Mouse (Mus musculus) CH12.LX (cell line): Measurements from ENCODE around the gene Arhgef25. TPM values are rescaled to one million over a fixed set of nuclear protein-coding genes. Genes with fewer than 3 reads are reported as not detected.
A peak's percentile ranks its signal among the peaks of the same experiment; 100 is the strongest.

Experiments
- DNase-seq: peaks from one replicate; pipeline ENCODE4 v3.0.0-alpha.2; 2013; ENCODE audit errors: extremely low read depth
- H3K27ac ChIP-seq: 2 replicates; pipeline ENCODE4 v1.5.1; 2012; ENCODE audit warnings: low read depth, mild to moderate bottlenecking, control low read depth, moderate library complexity; ENCODE audit not compliant: insufficient read depth
- H3K27me3 ChIP-seq: replicated peaks from 2 replicates; pipeline ENCODE3; 2012; ENCODE audit warnings: inconsistent platforms
- H3K36me3 ChIP-seq, 2 experiments: replicated peaks in 1 of 2; 2 replicates each; pipeline versions ENCODE3 to v1.6.1; 2012; ENCODE audit warnings: inconsistent platforms in 1 of 2, low read length in 1 of 2, mild to moderate bottlenecking in 1 of 2, mixed read lengths in 1 of 2, moderate library complexity in 1 of 2; ENCODE audit not compliant: control insufficient read depth in 1 of 2, insufficient read depth in 1 of 2
- H3K4me1 ChIP-seq, 2 experiments: 2 replicates each; pipeline ENCODE4 v1.6.1; 2012; ENCODE audit warnings: inconsistent platforms in 1 of 2, moderate library complexity in 1 of 2; ENCODE audit not compliant: insufficient read depth in 2 of 2, control insufficient read depth in 1 of 2
- H3K4me2 ChIP-seq: 2 replicates; pipeline ENCODE4 v1.6.1; 2012; ENCODE audit warnings: low read depth, mild to moderate bottlenecking, control low read depth; ENCODE audit not compliant: poor library complexity, insufficient read depth, severe bottlenecking
- H3K4me3 ChIP-seq, 3 experiments: fragments of 150-350 bp in 1 of 3; sonication (generic) in 1 of 3; replicated peaks in 1 of 3; 2 replicates each; pipeline versions ENCODE3 to v1.5.1; 2011 to 2012; ENCODE audit warnings: low read depth in 2 of 3, low read length in 2 of 3, mild to moderate bottlenecking in 2 of 3, moderate library complexity in 2 of 3, control low read depth in 1 of 3, improper control_type of control experiment in 1 of 3, inconsistent platforms in 1 of 3, mixed read lengths in 1 of 3; ENCODE audit not compliant: poor library complexity in 1 of 3
- H3K79me2 ChIP-seq: replicated peaks from 2 replicates; pipeline ENCODE4 v1.6.1; 2012; ENCODE audit warnings: mild to moderate bottlenecking, moderate library complexity; ENCODE audit not compliant: control insufficient read depth, poor library complexity, insufficient read depth, severe bottlenecking; ENCODE audit errors: extremely low read depth
- H3K9ac ChIP-seq: 2 replicates; pipeline ENCODE4 v1.6.1; 2012; ENCODE audit warnings: low read depth, mild to moderate bottlenecking, control low read depth, moderate library complexity; ENCODE audit not compliant: insufficient read depth
- H3K9me3 ChIP-seq: replicated peaks from 2 replicates; pipeline ENCODE3; 2012; ENCODE audit warnings: low read length, inconsistent platforms, mixed read lengths
- BHLHE40 ChIP-seq: IDR thresholded peaks from 2 replicates; pipeline ENCODE4 v1.6.1; 2011; ENCODE audit warnings: mild to moderate bottlenecking, low read depth, low read length, improper control_type of control experiment
- CHD2 ChIP-seq: IDR thresholded peaks from 2 replicates; pipeline ENCODE4 v1.6.1; 2011; ENCODE audit warnings: low read length, improper control_type of control experiment
- ELF1 ChIP-seq: IDR thresholded peaks from 2 replicates; pipeline ENCODE4 v1.6.1; 2014; ENCODE audit warnings: low read depth, mild to moderate bottlenecking, inconsistent platforms, low read length, improper control_type of control experiment
- GABPA ChIP-seq: IDR thresholded peaks from 2 replicates; pipeline ENCODE4 v1.6.1; 2012; ENCODE audit warnings: low read depth, low read length, improper control_type of control experiment, inconsistent platforms; ENCODE audit not compliant: insufficient replicate concordance
- HCFC1 ChIP-seq: IDR thresholded peaks from 2 replicates; pipeline ENCODE4 v1.6.1; 2012; ENCODE audit warnings: low read depth, mild to moderate bottlenecking, inconsistent platforms, low read length, improper control_type of control experiment
- IRF4 ChIP-seq: IDR thresholded peaks from 2 replicates; pipeline ENCODE4 v1.6.1; 2014; ENCODE audit warnings: low read depth, mild to moderate bottlenecking, inconsistent platforms, low read length, improper control_type of control experiment
- MAFK ChIP-seq: IDR thresholded peaks from 2 replicates; pipeline ENCODE4 v1.6.1; 2011; ENCODE audit warnings: low read length, improper control_type of control experiment; ENCODE audit not compliant: insufficient replicate concordance
- PAX5 ChIP-seq: IDR thresholded peaks from 2 replicates; pipeline ENCODE4 v1.6.1; 2012; ENCODE audit warnings: low read length, inconsistent platforms, mixed read lengths
- UBTF ChIP-seq: IDR thresholded peaks from 2 replicates; pipeline ENCODE4 v1.6.1; 2012; ENCODE audit warnings: low read depth, mild to moderate bottlenecking, inconsistent platforms, low read length, improper control_type of control experiment, moderate library complexity
- ZMIZ1 ChIP-seq: IDR thresholded peaks from 2 replicates; pipeline ENCODE4 v1.6.1; 2012; ENCODE audit warnings: low read depth, mild to moderate bottlenecking, inconsistent platforms, low read length, improper control_type of control experiment
- dilution Hi-C: fragments of 300-500 bp; cut with MboI; formaldehyde crosslinking; loops from 2 replicates; pipeline ENCODE4 v1.14.3; 2020; ENCODE audit warnings: low sequenced_read_pairs; ENCODE audit not compliant: extremely low pct_unique_long_range_greater_than_20kb, extremely low pct_ligation_motif_present
- in situ Hi-C: fragments of 300-500 bp; cut with MboI; formaldehyde crosslinking; loops from 3 replicates; pipeline ENCODE4 v1.14.3; 2019; ENCODE audit warnings: low sequenced_read_pairs, low pct_ligation_motif_present, low pct_unique_long_range_greater_than_20kb, mixed read lengths
- polyA plus RNA-seq: library from polyadenylated mRNA; unstranded; fragments of >175 nt; gene quantifications from 2 replicates; pipeline ENCODE4 v1.2.1, GENCODE M21; 2012; ENCODE audit warnings: low read depth; ENCODE audit not compliant: insufficient read length
- total RNA-seq, 2 experiments: library from RNA; depleted of rRNA; stranded (reverse); fragments of 300-350 nt in 1 of 2; fragments of >200 nt in 1 of 2; gene quantifications; 2 replicates each; pipeline ENCODE4 v1.2.3; 2012 to 2014

Arhgef25 gene
- total and polyA plus RNA-seq, 3 experiments, result 3.3 to 8.7 (median 8.3) TPM

GRCm38 (mm10) chr10:127180695-127181047, 9.2 kb downstream of the Arhgef25 start:
- dilution Hi-C loops, result no loop called here
- Histone ChIP-seq H3K79me2 (no peaks in the 10 kb centered on the region), H3K36me3 (peaks cover 0 to 26% of the 10 kb centered on the region in 2 experiments), H3K9me3 (no peaks in the 10 kb centered on the region), H3K27ac (no peak overlapping the region), H3K9ac (no peak overlapping the region), H3K4me1 (peaks cover 0 to 9% of the 10 kb centered on the region in 2 experiments; a peak in 2 of 4 replicates), H3K4me3 (no peak overlapping the region), H3K4me2 (no peak overlapping the region), H3K27me3 (peaks cover 7% of the 10 kb centered on the region)
- no peak for DNase-seq
- in situ Hi-C loops, result no loop called here
- TF ChIP-seq PAX5, result no peak
- no peak for TF ChIP-seq GABPA
- no peak for TF ChIP-seq BHLHE40
- TF ChIP-seq UBTF, result no peak
- TF ChIP-seq CHD2, result no peak
- no peak for TF ChIP-seq ZMIZ1
- no peak for TF ChIP-seq ELF1
- no peak for TF ChIP-seq IRF4
- no peak for TF ChIP-seq HCFC1

- DNase-seq, result no peak
- Histone ChIP-seq H3K36me3 (peaks cover 0 to 21% of the 10 kb centered on the region in 2 experiments), H3K4me1 (peaks cover 0 to 9% of the 10 kb centered on the region in 2 experiments; a peak in 2 of 4 replicates), H3K27me3 (peaks cover 8% of the 10 kb centered on the region), H3K4me3 (no peak within 1 kb of the TSS), H3K9ac (no peak within 1 kb of the TSS), H3K27ac (no peak within 1 kb of the TSS)
- in situ Hi-C loops (loop anchor here (5.0 kb wide), 1 partner anchor 42 kb away; no protein-coding TSS in a partner anchor), dilution Hi-C loops (no loop called here)
- peak; percentile 49; the same call in 1 of the 2 replicates for TF ChIP-seq BHLHE40
- no peak for TF ChIP-seq MAFK
- TF ChIP-seq, all 38 proteins: peak for 1
- H3K4me2 ChIP-seq, result peak within 1 kb of the TSS; percentile 2
- no peaks in the 10 kb centered on the region for H3K9me3 ChIP-seq
- no peaks in the 10 kb centered on the region for H3K79me2 ChIP-seq
These were observed 9.8 kb downstream of the Arhgef25 start, which contains the start of gene Slc26a10 for GRCm38 (mm10) chr10:127179871-127180694. Slc26a10 (minus strand) TSS chr10:127180645.
